Mouse (Mus musculus): Measurements from ENCODE around the gene Gpr37l1. TPM values are rescaled to one million over a fixed set of nuclear protein-coding genes. Genes with fewer than 3 reads are reported as not detected.

The Gpr37l1 gene
- polyA plus RNA-seq, 1 experiment from 2014 or later: not detected

DNA sequence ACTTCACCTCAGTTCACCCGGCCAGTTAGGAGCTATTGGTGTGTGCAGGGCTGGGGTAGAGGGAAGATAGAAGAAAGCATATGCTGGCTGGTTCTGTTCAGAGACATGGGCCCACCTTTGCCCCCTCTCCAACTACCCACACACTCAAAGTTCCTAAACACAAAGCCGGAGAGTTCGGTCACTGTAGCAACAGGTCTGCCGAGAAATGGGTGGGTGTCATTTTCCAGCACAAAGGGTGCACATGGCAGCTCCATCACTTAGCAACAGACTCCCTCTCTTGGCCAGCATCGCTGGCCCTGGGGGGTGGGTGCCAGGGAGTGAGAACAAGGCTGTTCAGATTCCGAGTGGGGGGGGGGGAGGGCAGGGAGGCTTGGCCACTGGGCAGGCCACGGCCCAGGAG, 8.4 kb downstream of the Gpr37l1 start:
- ATAC-seq (ENCODE audit: low FRiP score): peak; percentile 41; the same call in 1 of the 2 replicates
- Histone ChIP-seq H3K27me3 (no peaks in the 10 kb centered on the region), H3K9me3 (no peaks in the 10 kb centered on the region), H3K4me3 (replicated peaks) (no peak overlapping the region), H3K9ac (no peak overlapping the region), H3K4me1 (peaks cover 25% of the 10 kb centered on the region), H3K36me3 (replicated peaks) (peaks cover 22% of the 10 kb centered on the region), H3K27ac (peak overlapping the region; percentile 9; the same call in 1 of the 2 replicates), H3K4me2 (no peak overlapping the region)
- WGBS: 51% methylated on average over 7 of the region's 7 CpGs

DNA sequence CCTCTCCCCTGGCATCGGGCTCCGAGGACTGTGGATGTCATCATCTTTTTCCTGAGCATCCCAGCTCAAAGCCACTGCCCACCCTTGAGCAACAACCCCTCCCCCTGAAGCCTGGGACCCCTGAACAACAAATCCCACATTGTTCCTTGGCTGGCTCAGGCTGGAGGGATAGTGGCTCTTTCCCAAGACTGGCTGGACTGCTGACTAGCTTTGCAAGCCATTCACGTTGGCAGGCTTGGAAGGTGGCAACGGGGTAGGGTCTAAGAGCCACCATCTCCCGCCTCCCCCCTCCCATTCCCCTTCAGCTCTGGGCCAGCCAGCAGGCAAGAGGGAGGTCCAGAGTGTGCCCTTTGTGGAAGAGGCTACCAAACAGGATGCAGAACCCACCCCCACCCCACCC, 8.8 kb downstream of the Gpr37l1 start:
- peaks cover 28% of the 10 kb centered on the region for H3K4me1 ChIP-seq
- H3K27ac ChIP-seq: peak overlapping the region; percentile 9; the same call in 1 of the 2 replicates
- WGBS: 54% methylated on average over 5 of the region's 5 CpGs
- no peaks in the 10 kb centered on the region for H3K9me3 ChIP-seq
- H3K4me3 ChIP-seq (replicated peaks): no peak overlapping the region
- no peak overlapping the region for H3K9ac ChIP-seq
- H3K27me3 ChIP-seq: no peaks in the 10 kb centered on the region
- H3K36me3 ChIP-seq (replicated peaks): peaks cover 22% of the 10 kb centered on the region
- no peak overlapping the region for H3K4me2 ChIP-seq
- peak; percentile 37; the same call in 1 of the 2 replicates for ATAC-seq (ENCODE audit: low FRiP score)

DNA sequence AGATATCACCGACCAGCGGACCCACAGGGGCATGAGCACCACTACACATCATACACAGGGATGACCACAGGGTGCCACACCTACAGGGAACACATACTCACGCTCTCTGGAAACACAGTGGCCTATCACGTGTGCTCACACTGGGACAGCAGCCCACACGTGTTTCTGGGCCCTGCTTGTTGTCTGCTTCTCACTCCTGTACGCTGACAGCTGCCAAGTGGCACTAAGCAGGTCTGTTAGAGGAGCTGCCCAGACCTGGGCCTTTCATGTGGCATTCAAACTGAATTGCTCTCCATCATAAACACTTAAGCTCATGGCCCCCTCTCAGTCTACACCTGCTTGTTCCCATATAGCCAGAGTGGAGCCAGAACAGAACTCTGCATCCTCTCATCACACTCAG, 11.2 kb downstream of the Gpr37l1 start:
- Histone ChIP-seq H3K27ac (no peak overlapping the region), H3K4me3 (replicated peaks) (no peak overlapping the region), H3K27me3 (no peaks in the 10 kb centered on the region), H3K4me1 (peaks cover 35% of the 10 kb centered on the region), H3K36me3 (replicated peaks) (peaks cover 28% of the 10 kb centered on the region), H3K4me2 (no peak overlapping the region), H3K9ac (no peak overlapping the region), H3K9me3 (no peaks in the 10 kb centered on the region)
- 87% methylated on average over 6 of the region's 6 CpGs for WGBS
- no peak for ATAC-seq (ENCODE audit: low FRiP score)

DNA sequence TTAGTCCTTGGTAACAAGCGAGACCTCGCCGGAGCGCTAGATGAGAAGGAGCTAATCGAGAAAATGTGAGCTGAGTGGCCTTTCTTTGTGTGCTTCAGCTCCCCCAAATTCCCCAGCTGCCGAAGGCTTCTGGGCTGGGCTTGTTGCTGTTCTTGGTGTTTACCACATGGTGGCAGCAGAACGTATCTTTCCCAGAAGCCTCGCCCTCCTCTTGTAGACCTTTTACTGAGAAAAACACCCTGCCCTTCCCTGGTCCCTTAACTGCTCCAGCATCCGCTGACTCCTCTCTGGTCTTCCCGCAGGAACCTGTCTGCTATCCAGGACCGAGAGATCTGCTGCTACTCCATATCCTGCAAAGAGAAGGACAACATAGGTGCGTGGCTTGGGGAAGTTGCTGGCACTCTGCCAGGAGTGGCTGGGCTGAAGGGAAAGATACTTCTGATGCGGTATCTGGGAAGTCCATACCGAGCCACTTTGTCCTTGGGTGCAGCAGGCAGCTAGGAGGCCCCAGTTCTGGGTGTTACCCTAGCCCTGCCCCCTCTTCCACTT, 13.0 kb downstream of the Gpr37l1 start:
- ATAC-seq (ENCODE audit: low FRiP score): peak; percentile 60
- no peaks in the 10 kb centered on the region for H3K9me3 ChIP-seq
- 3% methylated on average over 14 of the region's 14 CpGs for WGBS
- H3K27me3 ChIP-seq: no peaks in the 10 kb centered on the region
- peak overlapping the region; percentile 92 for H3K27ac ChIP-seq
- peaks cover 32% of the 10 kb centered on the region for H3K4me1 ChIP-seq
- peak overlapping the region; percentile 25 for H3K4me3 ChIP-seq (replicated peaks)
- peaks cover 28% of the 10 kb centered on the region for H3K36me3 ChIP-seq (replicated peaks)
- H3K9ac ChIP-seq: peak overlapping the region; percentile 48
- H3K4me2 ChIP-seq: peak overlapping the region; percentile 51

DNA sequence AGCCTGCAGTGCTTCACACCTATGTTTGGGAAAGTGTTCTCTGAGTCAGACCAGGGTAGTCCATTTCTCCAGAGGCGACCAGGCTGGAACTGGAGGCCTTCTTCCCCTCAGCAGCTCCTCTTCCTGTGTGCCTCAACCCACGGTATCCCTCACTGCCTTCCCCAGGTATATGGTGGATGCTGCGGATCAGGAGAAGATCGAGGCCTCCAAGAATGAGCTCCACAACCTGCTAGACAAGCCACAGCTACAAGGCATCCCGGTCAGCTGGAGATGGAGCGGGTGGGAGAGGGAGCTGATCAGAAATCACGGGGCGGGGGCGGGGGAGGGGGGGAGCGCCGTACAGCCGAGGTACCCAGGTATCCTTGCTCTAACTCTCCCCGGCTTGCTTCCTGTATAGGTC, 13.5 kb downstream of the Gpr37l1 start:
- no peak; the same call in none of the 2 replicates for ATAC-seq (ENCODE audit: low FRiP score)
- Histone ChIP-seq H3K4me1 (peaks cover 30% of the 10 kb centered on the region), H3K9ac (peak overlapping the region; percentile 48), H3K27me3 (no peaks in the 10 kb centered on the region), H3K27ac (peak overlapping the region; percentile 92), H3K36me3 (replicated peaks) (peaks cover 28% of the 10 kb centered on the region), H3K4me2 (peak overlapping the region; percentile 51), H3K9me3 (no peaks in the 10 kb centered on the region), H3K4me3 (replicated peaks) (peak overlapping the region; percentile 25)
- 13% methylated on average over 13 of the region's 13 CpGs for WGBS

DNA sequence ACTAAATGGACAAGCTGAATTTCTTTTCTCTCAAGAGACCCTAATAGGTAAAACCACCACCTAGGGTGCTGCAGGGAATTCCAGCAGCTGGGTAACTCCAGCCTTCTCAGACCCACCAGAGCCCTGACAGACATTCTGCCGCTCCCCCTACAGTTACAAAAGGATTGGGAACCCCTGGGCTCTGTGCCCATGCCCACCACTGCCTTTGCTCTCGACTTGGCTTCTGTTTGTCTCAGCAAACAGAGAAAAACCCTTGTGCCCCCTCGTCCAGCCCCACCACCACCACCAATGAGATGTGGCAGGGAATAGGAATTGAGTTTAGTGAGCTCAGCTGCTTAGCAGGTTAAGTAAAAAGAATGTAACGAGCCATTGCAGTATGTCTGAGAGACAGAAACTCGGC, 18.5 kb downstream of the Gpr37l1 start:
- Histone ChIP-seq H3K27me3 (peaks cover 5% of the 10 kb centered on the region), H3K27ac (peak overlapping the region; percentile 50; the same call in 1 of the 2 replicates), H3K9ac (no peak overlapping the region), H3K4me3 (replicated peaks) (peak overlapping the region; percentile 95), H3K4me1 (peaks cover 32% of the 10 kb centered on the region), H3K9me3 (no peaks in the 10 kb centered on the region), H3K4me2 (peak overlapping the region; percentile 76), H3K36me3 (replicated peaks) (peaks cover 6% of the 10 kb centered on the region)
- ATAC-seq (ENCODE audit: low FRiP score): no peak
- WGBS: 58% methylated on average over 5 of the region's 5 CpGs

DNA sequence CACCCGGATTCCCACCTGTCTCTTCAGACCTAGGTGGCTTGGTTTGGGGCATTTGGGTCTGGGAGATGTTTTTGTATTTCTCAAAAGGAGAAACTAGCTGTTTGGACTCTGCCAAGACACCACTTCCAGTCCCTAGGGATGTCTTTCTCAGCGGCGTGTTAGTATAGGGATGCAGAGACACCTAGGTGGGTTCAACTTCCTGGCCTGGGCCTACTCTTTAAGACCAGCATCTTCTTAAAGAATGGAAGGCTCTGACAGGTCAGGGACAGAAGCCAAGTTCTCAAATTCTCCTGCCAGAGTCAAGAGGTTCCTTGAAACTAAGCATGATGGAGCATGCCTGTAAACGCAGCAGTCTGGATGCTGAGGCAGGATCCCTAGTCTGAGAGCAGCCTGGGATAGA, 19.0 kb downstream of the Gpr37l1 start:
- peaks cover 29% of the 10 kb centered on the region for H3K4me1 ChIP-seq
- H3K36me3 ChIP-seq (replicated peaks): peaks cover 6% of the 10 kb centered on the region
- H3K4me2 ChIP-seq: peak overlapping the region; percentile 76
- peaks cover 10% of the 10 kb centered on the region for H3K27me3 ChIP-seq
- peak overlapping the region; percentile 92; the same call in 1 of the 2 replicates for H3K9ac ChIP-seq
- no peak for ATAC-seq (ENCODE audit: low FRiP score)
- H3K27ac ChIP-seq: no peak overlapping the region
- 83% methylated on average over 4 of the region's 4 CpGs for WGBS
- H3K9me3 ChIP-seq: no peaks in the 10 kb centered on the region
- H3K4me3 ChIP-seq (replicated peaks): peak overlapping the region; percentile 95

DNA sequence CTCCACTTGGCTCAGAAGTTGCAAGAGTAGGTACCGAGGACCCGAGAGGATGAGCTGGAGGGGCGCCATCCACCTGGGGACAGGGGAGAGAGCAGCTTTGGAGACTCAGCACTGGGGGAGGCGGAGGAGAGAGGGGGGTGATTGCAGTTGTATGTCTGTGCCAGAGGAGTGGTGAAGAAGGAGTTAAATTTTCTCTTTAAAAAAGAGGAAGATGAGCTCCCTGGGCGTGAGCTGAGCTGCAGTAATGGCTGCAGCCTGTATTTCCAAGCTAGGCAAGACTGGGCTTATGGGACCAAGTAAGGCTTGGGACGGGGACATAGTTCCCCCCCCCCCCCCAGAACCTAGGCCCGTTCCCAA, 19.8 kb downstream of the Gpr37l1 start:
- peaks cover 17% of the 10 kb centered on the region for H3K27me3 ChIP-seq
- H3K27ac ChIP-seq: peak overlapping the region; percentile 89
- peak overlapping the region; percentile 95 for H3K4me3 ChIP-seq (replicated peaks)
- peak overlapping the region; percentile 92 for H3K9ac ChIP-seq
- H3K36me3 ChIP-seq (replicated peaks): peaks cover 6% of the 10 kb centered on the region
- peak overlapping the region; percentile 76 for H3K4me2 ChIP-seq
- no peaks in the 10 kb centered on the region for H3K9me3 ChIP-seq
- H3K4me1 ChIP-seq: peaks cover 29% of the 10 kb centered on the region
- under 1% methylated on average over 7 of the region's 7 CpGs for WGBS
- ATAC-seq (ENCODE audit: low FRiP score): peak; percentile 47; the same call in 1 of the 2 replicates

DNA sequence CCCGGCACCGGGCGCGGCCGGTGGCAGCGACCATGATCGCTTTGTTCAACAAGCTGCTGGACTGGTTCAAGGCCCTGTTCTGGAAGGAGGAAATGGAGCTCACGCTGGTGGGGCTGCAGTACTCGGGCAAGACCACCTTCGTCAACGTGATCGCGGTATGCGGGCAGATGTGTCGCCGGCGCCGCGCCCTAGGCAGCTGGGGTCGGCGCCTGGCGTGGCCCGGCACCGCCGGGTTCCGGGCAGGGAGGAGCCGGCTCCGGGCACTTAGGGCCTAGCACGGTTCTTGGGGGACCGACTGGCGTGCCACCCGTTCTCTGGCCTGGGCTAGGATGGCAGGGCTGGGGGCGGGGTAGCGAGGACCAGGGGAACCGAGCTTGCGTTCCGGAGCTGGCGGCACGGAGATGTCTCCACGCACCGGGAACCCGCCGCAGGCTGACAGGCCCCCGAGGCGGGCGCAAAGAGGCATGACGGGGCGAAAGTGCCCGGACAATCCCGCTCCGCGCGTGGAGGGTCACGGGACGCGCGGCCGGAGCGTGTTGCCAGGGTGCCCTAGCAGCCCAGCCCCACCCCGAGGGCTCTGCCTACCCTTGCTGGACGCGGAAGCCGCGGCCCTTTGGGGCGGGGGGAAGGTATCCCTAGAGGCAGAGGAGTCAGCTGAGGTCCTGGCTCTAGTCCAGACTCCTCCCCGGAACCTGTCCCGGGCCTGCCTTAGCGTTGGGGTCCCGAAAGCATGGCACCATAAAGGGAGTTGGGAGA, 20.4 kb downstream of the Gpr37l1 start:
- under 1% methylated on average over 69 of the region's 69 CpGs for WGBS

DNA sequence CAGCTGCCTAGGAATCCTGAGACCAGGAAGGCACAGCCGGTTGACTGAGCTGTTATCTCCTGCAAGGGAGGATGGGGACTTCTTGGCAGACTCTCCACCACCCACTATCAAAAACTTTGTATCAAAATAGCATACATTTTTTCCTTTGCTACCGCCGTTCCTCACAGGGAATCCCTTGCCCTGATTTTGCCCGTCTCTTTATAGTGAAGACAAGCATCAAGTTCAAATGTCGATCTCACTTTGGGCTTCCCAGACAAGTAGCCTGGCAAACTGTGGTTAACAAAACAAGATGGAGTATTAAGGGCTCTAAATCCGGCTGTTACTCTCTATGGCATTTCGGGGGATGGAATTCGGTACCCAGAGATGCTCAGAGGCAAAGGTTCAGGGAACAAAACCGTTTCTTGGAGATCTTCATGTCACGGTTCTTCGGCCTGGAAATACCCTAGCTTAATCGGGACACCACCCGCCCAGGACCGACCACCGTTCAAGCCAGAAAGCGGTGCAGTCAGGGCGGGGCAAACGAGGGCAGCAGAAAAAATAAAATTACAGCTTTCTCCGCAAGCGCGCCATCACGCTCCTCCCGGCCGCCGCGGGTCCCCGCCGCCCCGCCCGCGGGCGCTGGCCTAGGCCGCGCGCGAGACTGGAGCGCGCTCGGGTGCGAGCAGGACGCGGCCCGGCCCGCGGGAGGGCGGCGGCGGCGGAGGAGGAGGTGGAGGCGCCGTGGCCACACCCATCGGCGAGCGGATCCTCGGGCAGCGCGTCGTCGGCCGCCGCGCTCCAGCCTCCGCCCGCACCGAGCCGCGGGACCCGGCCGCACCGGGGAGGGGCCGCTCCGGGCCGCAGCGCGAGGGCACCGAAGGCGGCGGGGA, 21.2 kb downstream of the Gpr37l1 start, which contains the start of gene Arl8a:
Arl8a (plus strand) TSS at position 748 of the 869 bp plus-strand sequence.
- peak; percentile 87 for ATAC-seq (ENCODE audit: low FRiP score)
- 2% methylated on average over 55 of the region's 78 CpGs for WGBS
- Histone ChIP-seq H3K27me3 (peaks cover 17% of the 10 kb centered on the region), H3K9ac (peak within 1 kb of the TSS; percentile 92), H3K9me3 (no peaks in the 10 kb centered on the region), H3K4me2 (peak within 1 kb of the TSS; percentile 76), H3K36me3 (replicated peaks) (no peaks in the 10 kb centered on the region; the same call in 1 of the 2 replicates), H3K27ac (peak within 1 kb of the TSS; percentile 89), H3K4me1 (peaks cover 23% of the 10 kb centered on the region), H3K4me3 (replicated peaks) (peak within 1 kb of the TSS; percentile 95)

More for the DNA sequence above, 20.4 kb downstream of the Gpr37l1 start:
- Histone ChIP-seq H3K4me3 (replicated peaks) (peak overlapping the region; percentile 95), H3K27me3 (peaks cover 17% of the 10 kb centered on the region), H3K9ac (peak overlapping the region; percentile 92), H3K4me1 (peaks cover 25% of the 10 kb centered on the region), H3K27ac (peak overlapping the region; percentile 89), H3K9me3 (no peaks in the 10 kb centered on the region), H3K36me3 (replicated peaks) (peaks cover 2% of the 10 kb centered on the region; the same call in 1 of the 2 replicates), H3K4me2 (peak overlapping the region; percentile 76)
- peak; percentile 70 for ATAC-seq (ENCODE audit: low FRiP score)

DNA sequence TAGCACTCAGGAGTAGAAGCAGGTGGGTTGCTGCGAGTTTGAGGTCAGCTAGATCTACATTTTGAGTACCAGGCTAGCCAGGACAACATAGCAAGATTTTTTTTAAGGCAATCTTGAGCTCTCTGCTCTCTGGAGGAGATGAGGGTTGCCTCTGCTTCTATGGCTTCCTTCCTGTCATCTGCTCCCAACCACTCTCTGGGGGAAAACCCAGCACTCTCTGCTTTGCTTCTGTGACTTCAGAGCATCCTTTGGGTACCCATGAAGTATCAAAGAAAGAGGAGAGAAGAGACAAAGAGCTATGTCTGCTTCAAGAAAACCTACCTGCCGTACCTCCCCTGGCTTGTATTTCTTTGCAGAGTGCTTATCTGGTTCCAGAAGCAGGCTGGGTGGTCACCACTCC, 23.5 kb downstream of the Gpr37l1 start:
- WGBS: 78% methylated on average over 2 of the region's 2 CpGs

DNA sequence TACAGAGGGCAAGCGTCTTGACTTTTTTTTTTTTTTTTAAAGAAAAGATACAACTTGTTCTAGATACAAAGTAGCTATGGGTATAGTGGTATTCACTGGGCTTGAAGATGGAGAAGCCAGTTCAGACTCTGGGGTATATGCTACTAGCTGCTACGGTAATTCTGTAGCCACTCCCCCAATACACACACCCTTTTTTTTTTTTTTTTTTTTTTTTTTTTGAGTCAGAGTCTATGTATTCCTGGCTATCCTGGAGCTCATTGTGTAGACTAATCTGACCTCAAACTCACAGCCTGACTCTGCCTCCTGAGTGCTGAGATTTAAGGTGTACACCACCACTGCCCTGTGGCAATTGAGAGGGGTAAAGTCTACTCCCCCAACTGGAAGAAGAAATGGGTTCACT, 25.0 kb downstream of the Gpr37l1 start:
- Histone ChIP-seq H3K36me3 (replicated peaks) (no peaks in the 10 kb centered on the region), H3K9me3 (no peaks in the 10 kb centered on the region), H3K4me2 (no peak overlapping the region), H3K4me1 (peaks cover 4% of the 10 kb centered on the region), H3K4me3 (replicated peaks) (no peak overlapping the region), H3K27me3 (peaks cover 21% of the 10 kb centered on the region), H3K27ac (no peak overlapping the region), H3K9ac (no peak overlapping the region)
- 87% methylated on average over 2 of the region's 2 CpGs for WGBS
- no peak for ATAC-seq (ENCODE audit: low FRiP score)

More for the DNA sequence above, 23.5 kb downstream of the Gpr37l1 start:
- H3K9me3 ChIP-seq: no peaks in the 10 kb centered on the region
- no peak overlapping the region for H3K4me2 ChIP-seq
- ATAC-seq (ENCODE audit: low FRiP score): no peak
- no peak overlapping the region for H3K9ac ChIP-seq
- H3K4me3 ChIP-seq (replicated peaks): no peak overlapping the region
- peaks cover 18% of the 10 kb centered on the region for H3K4me1 ChIP-seq
- H3K27me3 ChIP-seq: peaks cover 20% of the 10 kb centered on the region
- H3K27ac ChIP-seq: no peak overlapping the region
- no peaks in the 10 kb centered on the region for H3K36me3 ChIP-seq (replicated peaks)

Data from forebrain, embryonic 12.5 days (tissue).